ENCODE assay signal across 15 mouse cellular contexts in the genomic region with DNA sequence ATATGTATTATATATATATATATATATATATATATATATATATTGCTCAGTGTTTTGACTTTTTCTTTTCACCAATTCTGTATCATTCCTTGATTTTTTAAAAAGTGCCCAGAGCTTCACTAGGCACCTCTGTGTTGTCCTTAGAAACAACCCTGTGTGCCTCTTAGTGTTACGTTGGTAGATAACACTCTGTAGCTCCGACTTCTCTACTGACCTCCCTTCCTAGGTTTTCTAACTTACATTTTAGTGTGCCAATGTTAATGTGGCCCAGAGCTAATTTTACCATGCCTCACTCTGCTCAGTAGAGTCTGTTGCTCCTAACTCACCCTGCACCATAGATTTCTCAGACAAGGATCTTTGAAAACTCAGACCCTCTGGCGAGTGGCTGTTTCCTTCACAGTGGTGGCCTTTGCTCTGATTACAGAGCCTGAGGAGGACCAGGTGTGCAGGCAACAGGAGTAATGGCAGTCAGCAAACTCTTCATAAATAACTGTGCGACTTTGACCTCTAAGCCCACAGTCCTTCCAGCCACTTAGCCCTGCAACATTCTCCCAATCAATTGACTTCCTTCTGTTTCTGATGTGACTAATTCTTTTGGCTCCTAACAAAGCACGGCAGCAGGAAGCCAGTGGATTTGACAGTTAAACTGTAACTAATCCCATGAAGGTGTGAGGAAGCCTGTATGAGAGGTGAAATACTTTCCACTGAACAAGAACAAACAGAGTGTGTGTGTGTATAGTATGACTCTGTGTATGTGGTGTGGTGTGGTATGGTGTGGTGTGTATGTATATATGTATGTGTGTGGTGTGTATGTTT. TPM values are rescaled to one million over a fixed set of nuclear protein-coding genes. Genes with fewer than 3 reads are reported as not detected.
DNase-seq lines count a peak whose midpoint lies in the region; ATAC-seq lines count a peak whose summit lies in the region.
"Had no signal": no experiment of that assay in that cellular context is flagged by ENCODE, and none has a peak within 500 bp of the region (broad histone marks: within the 10 kb centered on the region; RNA-seq: fewer than 3 reads in every experiment).

No protein-coding gene starts in this region.

- DNase-seq in heart, adult 9 months (ENCODE audit: low spot score in 2 of 2): no peak
- no peak for DNase-seq in midbrain, embryonic 11.5 days (ENCODE audit: low spot score, missing footprints)
- no peak for DNase-seq in midbrain, embryonic 14.5 days
- peak; percentile 7 to 37 for DNase-seq in kidney, postnatal 36 days
- peak; percentile 81 for DNase-seq in yolk sac, embryonic 10.5 days (ENCODE audit: low spot score)
- no peak for DNase-seq in hindbrain, embryonic 11.5 days (ENCODE audit: low spot score)
- DNase-seq: adrenal gland, postnatal 25 days; cerebellum, adult 11-12 months; gastrocnemius, postnatal 14 days; lung, postnatal 10 days had no signal

- no peaks in the 10 kb centered on the region for H3K36me3 ChIP-seq in heart, embryonic 13.5 days
- no peaks in the 10 kb centered on the region for H3K36me3 ChIP-seq in midbrain, embryonic 11.5 days (ENCODE audit: control insufficient read depth, insufficient read depth, low read length)
- no peaks in the 10 kb centered on the region for H3K36me3 ChIP-seq in midbrain, embryonic 14.5 days (ENCODE audit: control insufficient read depth, insufficient read depth, low read length)
- H3K36me3 ChIP-seq in hindbrain, embryonic 11.5 days (ENCODE audit: control insufficient read depth, insufficient read depth, low read length): no peaks in the 10 kb centered on the region
- H3K36me3 ChIP-seq: embryonic facial prominence, embryonic 13.5 days; hindbrain, embryonic 15.5 days had no signal

- 50% methylated on average over 5 of the region's 5 CpGs for WGBS in heart, embryonic 13.5 days
- 78% methylated on average over 5 of the region's 5 CpGs for WGBS in midbrain, embryonic 11.5 days
- 78% methylated on average over 5 of the region's 5 CpGs for WGBS in midbrain, embryonic 14.5 days
- 86% methylated on average over 5 of the region's 5 CpGs for WGBS in hindbrain, embryonic 11.5 days

- H3K9ac ChIP-seq in heart, embryonic 13.5 days: no peak overlapping the region
- H3K9ac ChIP-seq in midbrain, embryonic 11.5 days (ENCODE audit: low read length): no peak overlapping the region
- H3K9ac ChIP-seq in midbrain, embryonic 14.5 days (replicated peaks; ENCODE audit: low read length): no peak overlapping the region
- no peak overlapping the region for H3K9ac ChIP-seq in hindbrain, embryonic 11.5 days (ENCODE audit: low read depth, low read length)
- H3K9ac ChIP-seq: embryonic facial prominence, embryonic 13.5 days; forebrain, embryonic 13.5 days; hindbrain, embryonic 15.5 days had no signal

- peaks cover 27% of the 10 kb centered on the region for H3K4me1 ChIP-seq in heart, embryonic 13.5 days
- no peaks in the 10 kb centered on the region for H3K4me1 ChIP-seq in midbrain, embryonic 11.5 days (ENCODE audit: control insufficient read depth, insufficient read depth, low read length)
- H3K4me1 ChIP-seq in midbrain, embryonic 14.5 days (ENCODE audit: control insufficient read depth, insufficient read depth, low read length): no peaks in the 10 kb centered on the region
- no peaks in the 10 kb centered on the region for H3K4me1 ChIP-seq in hindbrain, embryonic 11.5 days (replicated peaks; ENCODE audit: control insufficient read depth, insufficient read depth, low read length)
- H3K4me1 ChIP-seq: embryonic facial prominence, embryonic 13.5 days; forebrain, embryonic 13.5 days; hindbrain, embryonic 15.5 days had no signal

- no peak overlapping the region for H3K4me2 ChIP-seq in heart, embryonic 13.5 days
- H3K4me2 ChIP-seq in midbrain, embryonic 11.5 days: no peak overlapping the region
- no peak overlapping the region for H3K4me2 ChIP-seq in midbrain, embryonic 14.5 days (ENCODE audit: low read length)
- no peak overlapping the region for H3K4me2 ChIP-seq in hindbrain, embryonic 11.5 days (replicated peaks; ENCODE audit: low read depth, low read length)
- H3K4me2 ChIP-seq: embryonic facial prominence, embryonic 13.5 days; forebrain, embryonic 13.5 days; hindbrain, embryonic 15.5 days had no signal

- H3K27me3 ChIP-seq in heart, embryonic 13.5 days (replicated peaks): no peaks in the 10 kb centered on the region
- no peaks in the 10 kb centered on the region for H3K27me3 ChIP-seq in midbrain, embryonic 11.5 days (ENCODE audit: control insufficient read depth, insufficient read depth, low read length)
- H3K27me3 ChIP-seq in midbrain, embryonic 14.5 days (ENCODE audit: control insufficient read depth, insufficient read depth, low read length): no peaks in the 10 kb centered on the region
- H3K27me3 ChIP-seq in hindbrain, embryonic 11.5 days (ENCODE audit: control insufficient read depth, insufficient read depth, low read length): no peaks in the 10 kb centered on the region
- H3K27me3 ChIP-seq: embryonic facial prominence, embryonic 13.5 days; forebrain, embryonic 13.5 days; hindbrain, embryonic 15.5 days had no signal

- peak overlapping the region; percentile 48; the same call in 1 of the 2 replicates for H3K27ac ChIP-seq in heart, embryonic 13.5 days (replicated peaks)
- no peak overlapping the region for H3K27ac ChIP-seq in midbrain, embryonic 11.5 days (ENCODE audit: low read depth, low read length)
- H3K27ac ChIP-seq in midbrain, embryonic 14.5 days (replicated peaks; ENCODE audit: low read depth, low read length): no peak overlapping the region
- no peak overlapping the region for H3K27ac ChIP-seq in hindbrain, embryonic 11.5 days (ENCODE audit: low read depth, low read length)
- H3K27ac ChIP-seq: embryonic facial prominence, embryonic 13.5 days; forebrain, embryonic 13.5 days; hindbrain, embryonic 15.5 days had no signal

- ATAC-seq in heart, embryonic 13.5 days (ENCODE audit: extremely low read depth, insufficient number of reproducible peaks, low FRiP score, low TSS enrichment): no peak
- ATAC-seq in midbrain, embryonic 11.5 days (ENCODE audit: low FRiP score): 0 out of 2 replicates have a peak, but pooled peaks have one; percentile 33
- no peak for ATAC-seq in midbrain, embryonic 14.5 days (ENCODE audit: low FRiP score, low TSS enrichment)
- no peak for ATAC-seq in hindbrain, embryonic 11.5 days (ENCODE audit: low FRiP score)
- ATAC-seq in frontal cortex, adult (ENCODE audit: low TSS enrichment): no peak
- ATAC-seq: forebrain, embryonic 13.5 days had no signal

- 0 out of 2 replicates have a peak, but pooled peaks cover 6% of the 10 kb centered on the region for H3K9me3 ChIP-seq in heart, embryonic 13.5 days
- H3K9me3 ChIP-seq in midbrain, embryonic 11.5 days (ENCODE audit: control insufficient read depth, low read length): no peaks in the 10 kb centered on the region
- no peaks in the 10 kb centered on the region for H3K9me3 ChIP-seq in midbrain, embryonic 14.5 days (ENCODE audit: control insufficient read depth, low read length)
- H3K9me3 ChIP-seq in hindbrain, embryonic 11.5 days (ENCODE audit: control insufficient read depth, low read length): no peaks in the 10 kb centered on the region
- H3K9me3 ChIP-seq: embryonic facial prominence, embryonic 13.5 days; forebrain, embryonic 13.5 days; hindbrain, embryonic 15.5 days had no signal

- no peak overlapping the region for H3K4me3 ChIP-seq in heart, embryonic 13.5 days
- no peak overlapping the region for H3K4me3 ChIP-seq in midbrain, embryonic 11.5 days (ENCODE audit: low read depth, low read length)
- no peak overlapping the region for H3K4me3 ChIP-seq in midbrain, embryonic 14.5 days (replicated peaks; ENCODE audit: low read depth, low read length)
- no peak overlapping the region for H3K4me3 ChIP-seq in hindbrain, embryonic 11.5 days (ENCODE audit: low read depth, low read length)
- H3K4me3 ChIP-seq: embryonic facial prominence, embryonic 13.5 days; forebrain, embryonic 13.5 days; hindbrain, embryonic 15.5 days had no signal

RNA-seq across cellular contexts. Expression of gene Actr3, which starts 53.6 kb away (rescaled TPM):
- 270 and 291 TPM in 2 replicates for polyA plus RNA-seq in heart, embryonic 13.5 days (2015; fragmentation: Nextera tagmentation; extraction: Ambion mirVana)
- polyA plus RNA-seq in midbrain, embryonic 11.5 days (2014; fragmentation: Nextera tagmentation; extraction: Ambion mirVana): 269 and 271 TPM in 2 replicates
- 210 and 274 TPM in 2 replicates for polyA plus RNA-seq in midbrain, embryonic 14.5 days (2014; fragmentation: Nextera tagmentation; extraction: Ambion mirVana)
- 266 and 291 TPM in 2 replicates for polyA plus RNA-seq in hindbrain, embryonic 11.5 days (2014; fragmentation: Nextera tagmentation; extraction: Ambion mirVana)

Comparison
In these comparisons a context has a peak if more than half of its experiments do, and no peak if none do; other contexts are left out.
1. DNase-seq: peak in kidney, postnatal 36 days (2 of 2) and yolk sac, embryonic 10.5 days (single experiment); none in heart, adult 9 months (0 of 2), midbrain, embryonic 11.5 days (single experiment), midbrain, embryonic 14.5 days (single experiment) and hindbrain, embryonic 11.5 days (single experiment).